Mouse (Mus musculus): ENCODE results near the gene Znhit1.

GRCm38 (mm10) chr5:136999449-136999848 is 11.6 kb upstream of the Znhit1 start:
- no peak for TF ChIP-seq CTCF (IDR thresholded peaks at IDR 0.05; ENCODE audit: low read depth)
- TF ChIP-seq EP300 (IDR thresholded peaks at IDR 0.05; ENCODE audit: low read depth) = no peak

Measured in heart, postnatal 0 days (tissue).